Mouse (Mus musculus) heart, postnatal 36 days (tissue): ENCODE data around the gene Cux1. TPM values are rescaled to one million over a fixed set of nuclear protein-coding genes. Genes with fewer than 3 reads are reported as not detected.
"Not testable (repeated sequence)": the region's sequence is repeated elsewhere in the genome, so short reads cannot be mapped to it uniquely, and the experiment has no call there.

Experiments
- DNase-seq, 2 experiments: peaks; one replicate each; pipeline ENCODE4 v3.0.0; 2021 to 2022
- intact Hi-C: fragments of 180-260 bp; cut with DNase I; formaldehyde crosslinking; loops from one replicate; pipeline ENCODE4 v1.15.1; 2025
- total RNA-seq, 2 experiments: library from RNA; stranded (reverse); gene quantifications; 2 replicates each; pipeline ENCODE4 v1.2.3; 2021

The Cux1 gene
- total RNA-seq, 2 experiments from 2014 or later = 93.1 to 99.6 TPM

DNA sequence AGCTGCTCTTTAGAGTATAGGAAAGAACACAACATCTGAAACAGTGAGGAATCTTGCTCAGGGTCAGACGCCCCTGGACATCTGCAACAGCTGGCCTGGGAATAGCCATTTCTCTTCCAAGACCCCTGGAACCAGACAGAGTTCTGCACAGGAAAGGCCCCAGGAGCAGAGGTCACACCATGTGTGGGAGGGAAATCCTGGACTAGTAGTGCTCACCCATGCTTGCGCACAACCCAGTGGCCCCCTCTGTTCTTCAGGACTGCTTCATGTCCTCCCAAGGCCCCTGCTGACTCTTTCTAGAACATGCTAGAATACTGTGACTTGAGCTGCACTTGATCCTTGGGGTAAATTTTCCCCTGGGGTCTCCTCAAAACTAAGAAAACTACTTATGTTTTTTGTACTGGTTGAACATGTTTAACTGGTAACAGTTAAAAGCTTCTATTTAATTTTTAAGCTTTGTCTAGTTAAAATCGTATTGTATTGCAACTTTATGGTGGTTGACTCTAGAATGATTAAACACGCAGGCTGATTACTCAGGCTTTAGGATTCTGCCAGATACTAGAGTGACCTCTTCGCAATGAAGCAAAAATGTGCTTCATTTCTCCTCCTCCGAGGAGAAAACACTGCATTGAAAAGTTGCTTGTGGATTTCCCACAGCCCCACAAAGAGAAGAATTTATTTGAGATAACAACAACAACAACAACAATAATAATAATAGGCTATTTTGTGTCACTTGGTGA is 88.1 kb downstream of the Cux1 start:
- intact Hi-C loops = no loop called here
- no peak for DNase-seq

DNA sequence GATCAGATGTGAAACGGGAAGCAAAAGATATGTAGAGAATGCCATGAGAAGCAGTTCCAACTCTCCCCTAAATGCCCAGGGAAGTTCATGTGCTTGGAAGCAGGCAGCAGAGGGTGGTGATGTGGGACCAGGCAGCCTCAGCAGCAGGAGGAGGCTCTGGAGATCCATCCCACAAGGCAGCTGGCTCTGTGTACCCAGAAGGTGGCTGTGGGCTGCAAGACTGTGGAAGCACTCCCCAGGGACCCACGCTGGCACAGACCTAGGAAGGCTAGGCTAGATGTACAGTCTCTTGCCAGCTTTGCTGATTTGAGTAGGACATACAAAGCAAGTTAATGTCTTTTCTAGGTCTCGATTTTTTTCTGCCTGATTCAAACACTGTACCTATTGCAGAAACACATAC is 91.0 kb downstream of the Cux1 start:
- peak in 1 of 2 experiments; percentile 18 for DNase-seq
- intact Hi-C loops = no loop called here

DNA sequence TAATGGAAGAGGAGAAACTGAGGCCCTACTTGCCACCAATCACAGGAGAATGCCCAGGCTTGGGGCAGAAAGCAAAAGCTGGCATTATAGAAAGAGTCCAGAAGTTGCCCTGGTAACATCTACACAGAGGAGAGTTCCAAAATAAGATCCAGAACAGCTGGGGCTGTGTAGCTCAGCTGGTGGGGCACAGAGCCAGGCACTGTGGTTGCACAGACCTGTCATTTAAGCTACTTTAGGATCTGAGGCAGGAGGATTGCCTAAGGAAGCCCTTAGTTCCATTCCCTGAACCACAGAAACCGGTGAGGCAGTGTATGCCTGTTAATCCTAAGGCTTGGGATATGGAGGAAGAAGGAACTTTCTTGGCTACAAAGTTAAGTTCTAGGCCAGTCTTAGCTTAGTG is 92.1 kb downstream of the Cux1 start:
- intact Hi-C loops = loop anchor here (2.0 kb wide), 1 partner anchor 92 kb away; the partner anchor contains the start of gene Cux1
- no peak for DNase-seq

DNA sequence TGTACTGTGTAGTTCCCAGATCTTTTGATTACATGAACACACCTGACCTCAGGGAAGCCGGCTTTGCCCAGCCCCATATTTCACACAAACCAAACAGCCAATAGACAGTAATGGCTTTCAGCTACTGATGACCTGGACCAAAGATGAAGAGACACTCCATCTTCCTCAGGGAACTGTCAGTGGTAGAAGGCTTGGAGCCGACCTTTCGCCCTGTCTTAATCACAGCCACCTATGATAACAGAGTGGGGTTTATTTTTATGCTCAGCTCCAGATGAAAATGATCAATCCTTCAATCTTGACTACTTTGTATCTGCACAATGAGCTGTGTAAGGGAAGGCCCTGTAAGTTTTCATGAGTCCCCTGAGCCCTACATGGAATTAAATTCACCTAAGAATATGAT is 93.2 kb downstream of the Cux1 start:
- DNase-seq = no peak
- intact Hi-C loops = loop anchor here (2.0 kb wide), 1 partner anchor 93 kb away; the partner anchor contains the start of gene Cux1

DNA sequence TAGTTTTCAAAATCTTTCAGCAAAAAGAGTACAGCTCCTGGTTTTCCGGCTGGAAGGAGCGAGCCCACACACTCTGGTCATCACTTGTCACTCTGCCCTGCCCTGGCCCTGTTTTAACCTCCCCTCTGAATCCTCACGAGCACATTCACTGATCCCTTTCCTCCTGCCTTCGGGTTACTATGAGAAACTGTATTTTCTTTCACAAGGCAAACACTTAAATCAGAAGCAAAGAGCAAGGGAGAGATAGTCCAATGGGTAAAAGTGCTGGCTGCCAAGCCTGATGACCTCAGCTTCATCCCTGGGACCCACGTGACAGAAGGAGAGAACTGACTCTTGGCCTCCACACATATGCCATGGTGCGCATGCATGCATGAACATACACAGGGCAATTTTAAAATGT is 94.0 kb downstream of the Cux1 start:
- DNase-seq = no peak
- intact Hi-C loops = no loop called here

DNA sequence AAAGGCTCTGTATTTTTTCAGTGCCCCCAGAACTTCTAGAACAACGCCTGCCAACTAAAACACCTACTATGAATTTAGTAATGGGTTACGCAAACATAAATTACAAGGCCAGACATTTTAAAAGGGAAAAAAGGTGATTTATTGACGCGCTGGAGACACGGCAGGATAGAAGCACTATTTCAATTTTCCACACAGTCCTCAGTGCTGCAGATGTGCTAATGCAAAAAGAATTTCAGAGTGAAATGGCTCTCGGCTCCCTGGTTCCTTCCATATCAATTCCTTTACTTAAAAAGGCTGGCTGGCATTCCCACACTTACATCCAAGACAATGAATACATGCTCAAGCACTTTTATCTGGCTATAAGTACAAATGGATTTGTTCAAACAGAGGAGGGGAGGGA is 94.4 kb downstream of the Cux1 start:
- intact Hi-C loops = no loop called here

DNA sequence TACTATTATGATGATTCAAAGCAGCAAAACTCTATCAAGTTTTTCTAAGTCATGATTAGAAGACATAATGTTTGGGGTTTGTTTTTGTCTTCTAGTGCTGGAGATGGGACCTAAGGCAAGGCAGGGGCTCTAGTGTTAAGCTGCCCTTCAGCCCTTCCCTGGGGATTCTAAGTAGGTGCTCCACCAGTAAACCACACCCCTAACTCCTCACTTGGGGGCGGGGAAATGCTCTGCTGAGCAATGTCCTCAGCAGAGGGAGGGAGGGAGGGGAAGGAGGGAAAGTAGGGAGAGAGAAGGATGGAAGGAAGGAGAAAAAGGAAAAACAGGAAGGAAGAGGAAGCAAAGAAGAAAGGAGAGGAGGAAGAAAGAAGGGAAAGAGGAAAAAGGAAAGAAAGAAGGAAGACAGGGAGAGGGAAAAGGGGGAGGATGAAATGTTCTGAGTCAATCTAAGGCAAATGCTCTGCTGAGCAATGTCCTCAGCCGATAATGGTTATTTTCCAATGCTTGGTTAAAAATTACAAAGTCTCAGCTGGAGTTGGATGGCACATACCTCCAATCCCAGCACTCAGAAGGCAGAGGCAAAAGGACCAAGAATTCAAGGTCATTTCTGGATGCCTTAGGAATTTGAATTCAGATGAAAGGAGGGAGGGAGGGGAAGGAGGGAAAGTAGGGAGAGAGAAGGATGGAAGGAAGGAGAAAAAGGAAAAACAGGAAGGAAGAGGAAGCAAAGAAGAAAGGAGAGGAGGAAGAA is 96.1 kb downstream of the Cux1 start:
- intact Hi-C loops = not testable (repeated sequence)

More for the DNA sequence above, 94.4 kb downstream of the Cux1 start:
- no peak for DNase-seq

DNA sequence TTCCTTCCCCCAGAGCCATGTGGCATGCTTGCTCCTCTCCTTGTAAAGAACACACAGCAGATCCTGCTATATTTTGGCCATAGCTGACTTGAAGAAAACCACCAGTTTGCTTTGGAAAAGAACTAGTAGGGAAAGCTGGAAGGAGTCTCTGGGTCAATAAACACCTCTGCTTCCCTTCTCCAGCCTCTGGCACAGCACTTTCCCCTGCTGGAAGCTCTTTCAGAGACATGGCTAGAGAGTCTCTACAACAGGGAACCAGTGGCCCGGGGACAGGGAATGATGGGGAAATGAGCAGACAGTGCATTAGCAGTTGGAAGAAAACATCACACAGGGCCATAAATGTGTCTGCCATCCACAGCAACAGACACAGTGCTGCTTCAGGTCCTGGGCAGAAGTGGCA is 98.0 kb downstream of the Cux1 start:
- no peak for DNase-seq
- intact Hi-C loops = no loop called here

More for the DNA sequence above, 96.1 kb downstream of the Cux1 start:
- not testable (repeated sequence) for DNase-seq

DNA sequence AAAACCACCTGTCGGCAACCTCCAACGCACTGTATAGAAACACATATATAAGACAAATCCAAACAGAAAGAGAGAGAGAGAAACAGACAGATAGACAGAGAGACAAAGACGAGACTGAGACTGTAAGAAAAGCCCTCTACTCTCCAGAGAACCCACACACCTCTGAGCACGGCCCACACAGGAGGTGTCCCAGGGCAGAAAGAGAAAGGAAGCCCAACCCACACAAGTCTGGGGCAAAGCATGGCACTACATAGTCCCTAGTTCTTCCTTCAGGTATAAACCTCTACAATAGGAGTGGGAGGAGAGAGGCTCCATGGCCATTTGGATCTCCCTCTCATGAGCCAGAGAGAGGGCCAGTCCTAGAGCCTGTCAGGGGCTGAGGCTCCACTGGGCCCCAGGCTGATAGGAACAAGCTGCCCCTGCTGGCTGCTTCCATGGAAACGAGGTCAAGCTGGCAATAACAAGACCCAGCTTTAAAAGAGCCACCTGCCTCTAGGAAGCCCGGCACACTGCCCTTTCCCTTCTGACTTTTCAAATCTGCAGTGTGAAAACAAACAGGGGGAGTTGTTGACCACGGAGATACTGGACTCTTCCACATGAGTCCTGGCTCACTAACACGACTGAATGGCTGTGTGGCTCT is 99.8 kb downstream of the Cux1 start:
- intact Hi-C loops = no loop called here
- peak; percentile 65 to 75 for DNase-seq

DNA sequence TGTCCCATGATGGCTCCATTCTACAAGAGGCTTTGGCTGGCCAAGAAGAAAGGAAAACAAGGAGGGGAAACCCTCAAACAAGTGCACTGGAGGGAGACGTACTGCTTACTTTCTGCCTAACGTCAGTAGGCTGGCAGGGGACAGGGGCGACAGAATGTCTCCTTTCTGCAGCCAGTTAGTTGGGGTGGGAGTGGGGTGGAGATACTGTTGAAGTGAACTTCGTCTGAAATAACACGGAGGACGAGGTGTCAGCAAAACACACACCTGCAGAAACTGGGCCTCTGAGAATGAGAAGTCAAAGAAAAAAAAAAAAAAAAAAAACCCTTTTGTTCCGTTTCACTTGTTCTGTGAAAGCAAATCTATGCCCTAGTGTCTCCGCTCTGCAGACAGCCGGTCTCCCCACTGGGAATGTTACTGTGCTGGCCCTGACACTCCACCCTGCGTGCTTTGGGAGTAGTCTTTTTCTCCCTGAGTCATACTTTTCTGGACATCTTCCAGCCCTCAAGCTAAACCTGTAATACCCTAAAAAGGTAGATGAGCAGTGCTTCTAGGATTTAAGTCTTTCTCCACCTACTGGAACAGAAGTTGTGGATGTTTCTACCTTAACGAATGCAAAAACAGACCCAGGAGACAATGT is 101.4 kb downstream of the Cux1 start:
- peak in 1 of 2 experiments; percentile 44 for DNase-seq
- intact Hi-C loops = no loop called here

DNA sequence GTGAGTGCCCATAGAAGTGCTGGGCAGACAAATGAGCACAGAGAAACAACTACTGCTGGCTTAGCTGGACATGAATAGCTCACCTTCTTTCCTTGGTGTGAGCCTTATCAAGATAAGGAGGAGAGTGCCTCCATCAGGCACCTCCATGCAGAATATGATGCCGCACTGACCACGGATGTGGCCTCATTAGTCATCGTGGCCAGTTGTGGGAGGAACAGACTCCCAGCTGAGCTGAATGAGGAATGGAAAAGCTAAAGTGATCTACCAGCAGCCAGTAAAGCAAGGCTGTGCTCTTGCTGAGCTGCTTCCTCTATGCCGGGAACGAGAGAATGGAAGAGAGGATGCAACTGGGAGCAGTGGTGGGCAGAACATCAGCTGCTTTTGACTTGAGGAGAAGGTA is 101.9 kb downstream of the Cux1 start:
- peak in 1 of 2 experiments; percentile 44 for DNase-seq
- intact Hi-C loops = no loop called here

DNA sequence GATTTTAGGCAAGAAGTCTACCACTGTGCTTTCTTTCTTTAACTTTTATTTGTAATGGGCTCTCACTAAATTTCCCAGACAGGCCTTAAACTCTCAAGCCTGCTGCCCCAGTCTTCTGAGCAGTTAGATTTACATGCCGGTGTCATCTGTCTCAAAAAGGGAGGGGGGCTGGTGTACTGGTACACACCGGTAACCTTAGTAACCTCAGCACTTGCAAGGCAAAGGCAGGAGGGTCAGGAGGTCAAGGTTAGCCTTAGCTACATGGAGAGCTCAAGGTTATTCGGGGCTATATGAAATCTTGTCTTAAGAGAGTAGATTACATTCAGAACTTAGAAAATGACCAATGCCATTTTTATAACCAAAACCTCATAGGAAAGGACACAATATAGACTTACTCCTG is 102.4 kb downstream of the Cux1 start:
- intact Hi-C loops = loop anchor here (5.0 kb wide), 1 partner anchor 102 kb away; the partner anchor contains the start of gene Cux1
- no peak for DNase-seq

DNA sequence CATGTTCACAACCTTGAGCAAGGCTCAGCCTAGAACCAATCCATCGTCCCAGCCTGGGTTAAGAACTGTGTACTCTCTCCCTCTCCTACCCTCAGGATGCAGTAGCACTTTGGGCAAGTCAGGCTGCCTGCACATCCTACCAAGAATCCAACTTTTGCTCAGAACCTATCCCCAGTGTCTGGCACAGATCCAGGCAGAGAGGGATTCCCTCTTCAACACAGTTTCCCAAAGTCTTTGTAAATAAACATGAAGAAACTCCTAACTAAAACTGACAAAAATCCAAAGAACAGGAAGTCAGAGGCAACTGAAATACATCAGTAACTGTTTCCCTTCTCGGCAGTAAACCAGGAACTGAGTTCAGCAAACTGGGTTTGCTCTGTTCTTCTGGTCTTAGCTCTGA is 103.2 kb downstream of the Cux1 start:
- intact Hi-C loops = loop anchor here (5.0 kb wide), 1 partner anchor 103 kb away; the partner anchor contains the start of gene Cux1
- no peak for DNase-seq

DNA sequence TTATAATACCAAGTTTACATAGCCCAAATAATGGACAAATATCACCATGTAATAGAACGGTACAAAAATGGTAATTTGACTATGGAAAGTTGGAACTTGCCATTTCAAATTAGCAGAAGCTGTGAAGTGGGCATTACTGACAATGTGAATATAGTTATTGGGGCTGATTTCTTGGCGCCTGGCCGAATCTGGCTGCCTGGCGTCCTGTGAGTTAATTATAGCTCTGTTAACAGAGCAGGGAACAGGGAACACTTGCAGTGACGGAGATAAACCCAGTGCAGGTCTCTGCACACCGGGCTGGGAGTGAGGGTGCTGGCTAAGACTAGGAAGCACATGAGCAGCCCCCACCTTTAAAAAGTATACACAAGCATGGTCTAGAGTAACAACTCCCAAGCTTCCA is 104.7 kb downstream of the Cux1 start:
- intact Hi-C loops = loop anchor here (5.0 kb wide), 1 partner anchor 105 kb away; the partner anchor contains the start of gene Cux1
- DNase-seq = peak; percentile 57 to 63

DNA sequence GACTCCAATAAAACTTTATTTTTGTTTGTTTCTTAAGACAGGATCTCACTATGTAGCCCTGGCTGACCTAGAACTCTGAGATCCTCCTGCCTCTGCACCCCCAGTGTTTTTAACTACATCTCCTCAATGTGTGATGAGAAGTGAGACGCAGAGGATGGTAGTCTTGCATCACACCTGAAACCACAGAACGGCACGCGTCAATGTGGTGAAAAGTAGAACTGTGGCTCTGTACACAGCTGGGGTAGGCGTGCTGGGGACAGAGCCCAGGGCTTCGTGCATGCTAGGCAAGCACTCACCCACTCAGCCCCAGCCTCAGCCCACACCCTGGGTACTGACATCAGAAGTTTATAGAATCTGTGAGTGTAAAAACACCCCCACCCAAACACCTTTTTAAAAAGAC is 107.4 kb downstream of the Cux1 start:
- DNase-seq = no peak
- intact Hi-C loops = loop anchor here (5.0 kb wide), 1 partner anchor 107 kb away; the partner anchor contains the start of gene Cux1

DNA sequence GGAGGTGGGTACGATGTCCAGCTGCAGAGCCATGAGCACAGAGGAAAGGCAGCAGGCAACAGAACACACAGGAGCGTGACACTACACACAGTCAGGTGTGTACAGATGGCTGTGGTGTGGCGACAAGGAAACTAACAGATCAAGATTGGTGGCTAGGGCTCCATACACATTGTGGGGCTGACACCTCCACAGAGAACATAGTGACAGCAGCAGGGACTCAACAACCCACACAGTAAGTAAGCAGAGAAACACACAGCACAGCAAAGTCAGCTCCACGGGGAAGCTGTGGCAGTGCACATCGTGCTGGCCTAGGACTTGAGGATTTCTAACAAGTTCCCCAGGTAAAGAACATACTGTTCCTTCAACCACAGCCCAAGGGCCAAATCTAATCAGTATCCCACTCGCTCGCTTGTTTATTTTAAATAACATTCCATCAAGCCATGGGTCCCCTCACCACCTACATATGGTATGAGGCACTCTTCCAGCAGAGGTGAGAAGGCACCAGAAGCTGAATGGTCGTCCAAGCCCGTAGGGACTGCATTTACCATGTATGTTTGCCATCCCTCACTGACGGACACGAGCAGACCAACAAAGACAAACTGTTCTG is 108.3 kb downstream of the Cux1 start:
- DNase-seq = no peak
- intact Hi-C loops = no loop called here

DNA sequence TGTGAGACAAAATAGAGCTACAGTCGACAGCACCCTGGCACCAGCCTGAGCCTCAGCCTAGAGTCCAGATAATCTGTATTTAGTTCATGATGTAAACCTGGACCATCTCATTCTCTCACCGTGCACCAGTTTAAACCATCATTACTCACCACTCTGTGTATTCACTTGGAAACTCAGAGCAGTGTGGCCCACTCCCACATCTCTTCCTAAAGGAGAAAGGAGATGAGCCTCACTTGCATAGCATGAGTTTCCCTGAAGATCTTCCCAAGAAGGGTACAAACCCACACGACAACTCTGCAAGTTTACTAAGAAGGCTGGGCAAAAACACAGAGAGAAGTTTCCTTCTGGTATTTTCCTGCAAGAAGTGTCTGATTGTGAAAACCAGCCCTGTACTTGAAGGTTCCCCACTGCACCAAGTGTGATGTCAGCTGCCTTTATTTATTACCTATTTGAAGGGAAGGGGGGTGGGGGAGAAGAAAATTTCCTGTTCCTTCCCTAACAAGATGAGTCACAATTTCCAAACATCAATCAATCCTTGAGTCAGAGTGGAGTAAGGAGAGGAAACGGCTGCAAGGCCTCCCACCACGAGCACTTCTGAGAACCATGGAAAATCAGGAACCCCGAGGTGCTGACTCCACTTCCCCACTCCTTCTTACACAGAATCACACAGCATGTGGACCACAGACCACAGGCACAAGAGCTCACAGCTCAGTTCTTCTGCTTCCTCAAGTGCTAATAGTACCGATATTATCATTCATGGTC is 109.0 kb downstream of the Cux1 start:
- intact Hi-C loops = no loop called here
- no peak for DNase-seq

DNA sequence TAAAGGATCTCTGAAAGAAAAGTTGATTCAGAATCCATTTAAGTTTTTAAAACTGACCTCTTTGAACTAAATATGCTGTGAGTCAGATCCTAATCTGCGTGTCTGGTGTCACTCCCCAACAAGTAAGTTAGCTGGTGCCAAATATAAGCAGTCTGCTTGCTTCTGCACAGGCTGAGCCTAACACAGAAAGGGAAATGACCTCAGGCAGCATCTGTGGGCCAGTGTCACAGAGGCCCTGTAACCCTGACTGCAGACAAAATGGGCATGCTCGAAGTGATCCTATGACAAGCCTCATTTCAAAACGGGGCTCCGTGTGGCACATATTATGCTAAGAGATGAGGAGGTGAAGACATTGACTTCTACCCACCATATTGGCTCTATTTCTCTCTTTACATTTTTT is 110.9 kb downstream of the Cux1 start:
- intact Hi-C loops = no loop called here
- DNase-seq = no peak

DNA sequence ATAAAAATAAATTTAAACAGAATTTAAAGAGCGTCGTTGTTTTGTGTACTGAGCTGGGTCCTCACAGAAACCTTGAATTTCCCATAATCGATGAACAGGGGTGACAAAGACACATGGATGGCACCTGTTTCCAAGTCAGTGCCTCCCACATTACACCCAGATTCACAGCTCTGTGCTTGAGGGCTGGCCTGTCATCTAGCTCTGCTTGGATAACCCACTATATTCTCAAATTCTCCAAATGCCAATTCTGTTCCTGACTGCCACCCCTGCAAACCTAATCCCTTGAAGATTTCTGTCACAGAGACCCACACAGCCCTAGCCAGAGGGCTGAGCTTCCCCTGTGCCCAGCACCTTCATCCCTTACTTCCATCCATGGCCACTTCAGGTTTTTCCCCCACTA is 114.6 kb downstream of the Cux1 start:
- intact Hi-C loops = no loop called here
- no peak for DNase-seq

DNA sequence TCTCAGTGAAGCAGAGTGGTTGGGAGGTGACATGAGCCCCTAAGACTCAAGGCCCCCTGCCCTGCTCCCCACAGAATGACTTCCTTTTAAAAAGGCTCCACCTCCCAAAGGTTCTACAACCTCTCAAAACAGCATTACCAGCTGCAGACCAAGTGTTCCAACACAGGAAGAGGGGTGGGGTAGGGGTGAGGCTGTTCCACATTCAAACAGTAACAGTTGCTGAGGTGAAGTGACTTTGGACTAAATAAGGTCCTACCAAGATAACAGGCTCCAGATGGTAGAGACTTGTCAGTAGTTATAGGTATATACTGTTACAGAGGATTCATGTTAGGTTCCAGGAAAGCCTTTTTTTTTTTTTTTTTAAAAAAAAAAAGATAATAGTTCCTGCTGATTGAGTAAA is 117.5 kb downstream of the Cux1 start:
- no peak for DNase-seq
- intact Hi-C loops = no loop called here
